Mouse (Mus musculus) liver, embryonic 13.5 days (tissue): Measurements from ENCODE around the gene Slit3. TPM values are rescaled to one million over a fixed set of nuclear protein-coding genes. Genes with fewer than 3 reads are reported as not detected.

Experiments used
- ATAC-seq: fragments of 200-750 bp; cut with Nextera tagmentation; 2 replicates; pipeline ENCODE4 v1.8.0; 2017; ENCODE audit warnings: low read depth, mild to moderate bottlenecking, moderate number of reproducible peaks, moderate library complexity
- DNase-seq: peaks from one replicate; pipeline ENCODE4 v3.0.0; 2022
- H3K27ac ChIP-seq: fragments of 300-500 bp; sonication (generic); 2 replicates; pipeline ENCODE4 v1.5.1; 2015; ENCODE audit warnings: moderate library complexity, mild to moderate bottlenecking, inconsistent platforms
- H3K27me3 ChIP-seq: fragments of 300-500 bp; sonication (generic); 2 replicates; pipeline ENCODE4 v1.6.1; 2015; ENCODE audit warnings: mild to moderate bottlenecking, inconsistent platforms
- H3K36me3 ChIP-seq: fragments of 300-500 bp; sonication (generic); 2 replicates; pipeline ENCODE4 v1.6.1; 2015; ENCODE audit warnings: mild to moderate bottlenecking, inconsistent platforms
- H3K4me1 ChIP-seq: fragments of 300-500 bp; sonication (generic); replicated peaks from 2 replicates; pipeline ENCODE4 v1.6.1; 2015; ENCODE audit warnings: inconsistent platforms
- H3K4me2 ChIP-seq: fragments of 300-500 bp; sonication (generic); 2 replicates; pipeline ENCODE4 v1.6.1; 2015; ENCODE audit warnings: inconsistent platforms, mild to moderate bottlenecking, moderate library complexity
- H3K4me3 ChIP-seq: fragments of 300-500 bp; sonication (generic); replicated peaks from 2 replicates; pipeline ENCODE4 v1.5.1; 2015; ENCODE audit warnings: mild to moderate bottlenecking, inconsistent platforms
- H3K9ac ChIP-seq: fragments of 300-500 bp; sonication (generic); 2 replicates; pipeline ENCODE4 v1.6.1; 2015; ENCODE audit warnings: mild to moderate bottlenecking, inconsistent platforms
- H3K9me3 ChIP-seq: fragments of 300-500 bp; sonication (generic); replicated peaks from 2 replicates; pipeline ENCODE4 v1.6.1; 2016; ENCODE audit warnings: inconsistent platforms
- WGBS: fragments of 180-500 bp; shearing (Covaris S2); methylation state at CpG from one replicate; pipeline ENCODE4 v1.1.7; 2015; ENCODE audit not compliant: insufficient replicate concordance; 5-methylcytosine and 5-hydroxymethylcytosine counted together
- polyA plus RNA-seq: library from polyadenylated mRNA; unstranded; fragments of >200 nt; fragmentation: Nextera tagmentation; extraction: Ambion mirVana; gene quantifications from 2 replicates; pipeline ENCODE4 v1.2.1, GENCODE M21; 2015

The Slit3 gene
- polyA plus RNA-seq, 1 experiment from 2014 or later: 0.44 TPM

DNA sequence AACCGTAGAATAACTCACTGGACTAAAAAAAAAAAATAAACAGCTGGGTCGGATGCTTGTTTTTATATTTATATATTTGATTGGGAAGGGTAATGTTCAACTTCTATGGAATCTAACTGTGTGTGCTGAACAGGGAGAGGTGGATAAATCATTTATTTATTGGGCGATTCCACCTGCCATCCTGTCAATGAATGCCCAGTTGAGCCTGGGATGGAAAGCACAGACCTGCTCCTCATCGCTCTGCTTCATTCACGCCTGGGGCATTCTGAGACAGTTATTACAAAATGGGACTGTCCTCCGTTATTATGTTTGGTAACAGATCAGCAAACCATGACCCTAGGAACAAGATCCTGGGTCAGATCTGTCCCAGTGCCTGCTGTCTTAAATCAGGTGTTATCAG lies 328.2 kb downstream of the Slit3 start:
- Histone ChIP-seq H3K4me3 (no peak overlapping the region), H3K9ac (no peak overlapping the region), H3K4me2 (no peak overlapping the region), H3K27me3 (no peaks in the 10 kb centered on the region), H3K9me3 (no peaks in the 10 kb centered on the region), H3K4me1 (no peaks in the 10 kb centered on the region), H3K27ac (no peak overlapping the region), H3K36me3 (no peaks in the 10 kb centered on the region)
- no peak for DNase-seq
- ATAC-seq: no peak
- WGBS: 69% methylated on average over 6 of the region's 6 CpGs

GRCm38 (mm10) chr11:35451636-35452035 lies 330.6 kb downstream of the Slit3 start:
- no peaks in the 10 kb centered on the region for H3K4me1 ChIP-seq
- no peak overlapping the region for H3K27ac ChIP-seq
- no peaks in the 10 kb centered on the region for H3K36me3 ChIP-seq
- no peak for ATAC-seq
- H3K27me3 ChIP-seq: no peaks in the 10 kb centered on the region
- H3K9ac ChIP-seq: no peak overlapping the region
- H3K4me3 ChIP-seq: no peak overlapping the region
- H3K4me2 ChIP-seq: no peak overlapping the region
- DNase-seq: peak; percentile 8
- WGBS: 36% methylated on average over 4 of the region's 4 CpGs
- H3K9me3 ChIP-seq: no peaks in the 10 kb centered on the region

DNA sequence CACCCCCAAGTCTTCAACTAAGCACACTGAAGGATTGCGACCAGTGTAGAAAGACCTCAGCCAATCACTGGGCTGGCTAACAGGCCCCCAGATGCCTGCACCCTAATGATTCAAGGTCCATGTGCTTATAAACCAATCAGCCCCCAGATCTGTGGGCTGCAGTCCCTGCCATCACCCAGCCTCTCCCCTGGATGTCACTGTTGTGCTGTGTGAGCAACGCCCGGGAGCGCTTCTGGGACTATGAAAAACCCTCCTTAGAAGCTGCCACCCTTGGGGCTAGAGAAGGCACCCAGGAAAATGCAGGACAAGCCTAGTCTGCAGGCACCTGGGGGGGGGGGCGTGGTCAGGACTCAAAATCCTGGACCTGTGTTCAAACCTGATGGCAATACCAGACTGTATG lies 331.4 kb downstream of the Slit3 start:
- no peaks in the 10 kb centered on the region for H3K9me3 ChIP-seq
- WGBS: 38% methylated on average over 4 of the region's 5 CpGs
- no peaks in the 10 kb centered on the region for H3K36me3 ChIP-seq
- no peaks in the 10 kb centered on the region for H3K27me3 ChIP-seq
- no peak overlapping the region for H3K4me2 ChIP-seq
- H3K27ac ChIP-seq: no peak overlapping the region
- H3K4me3 ChIP-seq: no peak overlapping the region
- ATAC-seq (no peak), DNase-seq (no peak)
- H3K9ac ChIP-seq: no peak overlapping the region
- no peaks in the 10 kb centered on the region for H3K4me1 ChIP-seq

GRCm38 (mm10) chr11:35454191-35454725 lies 333.2 kb downstream of the Slit3 start:
- no peaks in the 10 kb centered on the region for H3K36me3 ChIP-seq
- no peak overlapping the region for H3K9ac ChIP-seq
- WGBS: 36% methylated on average over 10 of the region's 10 CpGs
- H3K4me1 ChIP-seq: no peaks in the 10 kb centered on the region
- H3K4me3 ChIP-seq: no peak overlapping the region
- H3K27ac ChIP-seq: no peak overlapping the region
- no peaks in the 10 kb centered on the region for H3K9me3 ChIP-seq
- no peak for DNase-seq
- no peak for ATAC-seq
- no peak overlapping the region for H3K4me2 ChIP-seq
- H3K27me3 ChIP-seq: no peaks in the 10 kb centered on the region

DNA sequence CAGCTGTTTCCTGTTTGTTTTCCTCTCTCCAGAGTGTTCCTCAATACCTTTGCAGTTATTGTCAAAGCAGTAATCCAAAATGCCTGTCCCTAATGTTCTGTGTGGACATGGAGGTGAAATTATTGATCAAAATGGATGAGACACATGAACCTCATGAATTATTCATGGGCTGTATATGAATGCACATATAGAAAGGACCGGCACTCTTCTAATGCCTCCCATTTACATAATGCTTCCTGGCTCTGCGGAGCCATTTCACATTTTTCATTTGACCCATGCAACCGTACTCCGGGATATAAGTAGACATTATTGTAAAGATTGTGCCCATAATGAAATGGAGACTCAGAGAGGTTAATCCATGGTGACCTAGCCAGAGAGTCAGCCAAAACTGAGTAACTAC lies 333.8 kb downstream of the Slit3 start:
- no peak overlapping the region for H3K9ac ChIP-seq
- H3K4me2 ChIP-seq: no peak overlapping the region
- no peaks in the 10 kb centered on the region for H3K9me3 ChIP-seq
- DNase-seq (no peak), ATAC-seq (no peak)
- no peaks in the 10 kb centered on the region for H3K36me3 ChIP-seq
- no peaks in the 10 kb centered on the region for H3K27me3 ChIP-seq
- no peak overlapping the region for H3K27ac ChIP-seq
- 71% methylated on average over 4 of the region's 4 CpGs for whole genome bisulfite sequencing
- H3K4me3 ChIP-seq: no peak overlapping the region
- H3K4me1 ChIP-seq: no peaks in the 10 kb centered on the region

GRCm38 (mm10) chr11:35458068-35458467 lies 337.0 kb downstream of the Slit3 start:
- Histone ChIP-seq H3K4me1 (no peaks in the 10 kb centered on the region), H3K4me3 (no peak overlapping the region), H3K36me3 (no peaks in the 10 kb centered on the region), H3K9me3 (no peaks in the 10 kb centered on the region), H3K9ac (no peak overlapping the region), H3K4me2 (no peak overlapping the region), H3K27ac (no peak overlapping the region), H3K27me3 (no peaks in the 10 kb centered on the region)
- 32% methylated on average over 2 of the region's 2 CpGs for WGBS
- no peak for ATAC-seq
- no peak for DNase-seq

DNA sequence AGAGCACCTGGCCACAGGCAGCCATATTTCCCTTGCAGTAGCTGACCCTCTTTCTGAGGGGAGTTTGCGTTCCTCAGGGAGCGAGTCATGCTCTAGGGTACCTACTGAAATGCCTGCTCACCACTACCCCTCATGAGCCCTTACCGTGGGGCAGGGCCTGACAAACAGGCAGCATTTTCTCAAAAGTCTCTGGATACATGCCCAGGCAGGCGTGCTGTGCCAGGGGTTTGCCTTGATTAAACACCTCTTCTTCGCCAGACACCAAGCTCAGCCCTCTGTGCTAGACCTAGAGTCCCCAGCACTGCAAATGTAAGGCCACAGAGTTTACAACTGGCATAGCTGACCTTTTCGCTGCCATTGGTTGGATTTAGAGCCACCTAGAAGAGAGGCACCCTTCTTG lies 345.7 kb downstream of the Slit3 start:
- Histone ChIP-seq H3K4me1 (no peaks in the 10 kb centered on the region), H3K9ac (no peak overlapping the region), H3K4me3 (no peak overlapping the region), H3K9me3 (no peaks in the 10 kb centered on the region), H3K4me2 (no peak overlapping the region), H3K27me3 (no peaks in the 10 kb centered on the region), H3K36me3 (no peaks in the 10 kb centered on the region), H3K27ac (no peak overlapping the region)
- ATAC-seq (no peak), DNase-seq (no peak)
- 71% methylated on average over 6 of the region's 6 CpGs for WGBS

GRCm38 (mm10) chr11:35468847-35469246 lies 347.8 kb downstream of the Slit3 start:
- Histone ChIP-seq H3K4me3 (no peak overlapping the region), H3K27ac (no peak overlapping the region), H3K4me2 (no peak overlapping the region), H3K9ac (no peak overlapping the region), H3K4me1 (no peaks in the 10 kb centered on the region), H3K27me3 (no peaks in the 10 kb centered on the region), H3K9me3 (no peaks in the 10 kb centered on the region), H3K36me3 (no peaks in the 10 kb centered on the region)
- DNase-seq (no peak), ATAC-seq (no peak)
- 75% methylated on average over 7 of the region's 7 CpGs for WGBS

DNA sequence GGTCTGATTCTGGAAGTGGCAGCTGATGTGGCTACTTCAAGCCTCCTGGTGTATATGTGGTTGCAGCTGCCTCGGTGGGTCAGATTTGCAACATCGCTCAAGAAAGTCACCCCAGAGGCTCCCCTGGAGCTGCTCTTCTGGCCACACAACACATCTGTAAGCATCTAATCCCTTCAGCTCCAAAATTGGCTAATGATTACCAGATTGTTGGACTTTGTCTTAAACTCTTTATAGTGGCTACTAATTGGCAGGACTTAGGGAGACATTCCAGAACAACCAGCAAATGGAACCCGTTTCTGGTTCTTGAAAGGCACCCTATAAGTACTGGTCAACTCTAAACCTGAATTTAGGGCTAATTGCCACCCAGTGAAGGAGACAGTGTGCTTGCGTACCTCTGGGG lies 348.9 kb downstream of the Slit3 start:
- Histone ChIP-seq H3K4me3 (no peak overlapping the region), H3K4me2 (no peak overlapping the region), H3K27me3 (no peaks in the 10 kb centered on the region), H3K36me3 (no peaks in the 10 kb centered on the region), H3K9ac (no peak overlapping the region), H3K4me1 (no peaks in the 10 kb centered on the region), H3K27ac (no peak overlapping the region), H3K9me3 (no peaks in the 10 kb centered on the region)
- DNase-seq (no peak), ATAC-seq (no peak)
- WGBS: 62% methylated on average over 4 of the region's 4 CpGs

- DNase-seq (no peak), ATAC-seq (no peak)
- H3K36me3 ChIP-seq: no peaks in the 10 kb centered on the region
- no peak overlapping the region for H3K9ac ChIP-seq
- 56% methylated on average over 5 of the region's 5 CpGs for WGBS
- no peaks in the 10 kb centered on the region for H3K27me3 ChIP-seq
- no peak overlapping the region for H3K4me3 ChIP-seq
- no peaks in the 10 kb centered on the region for H3K9me3 ChIP-seq
- H3K4me1 ChIP-seq: no peaks in the 10 kb centered on the region
- H3K27ac ChIP-seq: no peak overlapping the region
- no peak overlapping the region for H3K4me2 ChIP-seq
Observed at GRCm38 (mm10) chr11:35470853-35471252, 349.8 kb downstream of the Slit3 start.

- H3K4me2 ChIP-seq: no peak overlapping the region
- H3K27ac ChIP-seq: no peak overlapping the region
- H3K4me3 ChIP-seq: no peak overlapping the region
- H3K9ac ChIP-seq: no peak overlapping the region
- no peaks in the 10 kb centered on the region for H3K9me3 ChIP-seq
- H3K4me1 ChIP-seq: no peaks in the 10 kb centered on the region
- 53% methylated on average over 11 of the region's 11 CpGs for WGBS
- no peaks in the 10 kb centered on the region for H3K27me3 ChIP-seq
- DNase-seq (no peak), ATAC-seq (no peak)
- H3K36me3 ChIP-seq: no peaks in the 10 kb centered on the region
Observed at GRCm38 (mm10) chr11:35472842-35473616, 352.0 kb downstream of the Slit3 start.

- Histone ChIP-seq H3K9me3 (no peaks in the 10 kb centered on the region), H3K9ac (no peak overlapping the region), H3K27me3 (no peaks in the 10 kb centered on the region), H3K36me3 (no peaks in the 10 kb centered on the region), H3K4me1 (no peaks in the 10 kb centered on the region), H3K27ac (no peak overlapping the region), H3K4me3 (no peak overlapping the region), H3K4me2 (no peak overlapping the region)
- WGBS: 77% methylated on average over 5 of the region's 5 CpGs
- ATAC-seq (no peak), DNase-seq (no peak)
Observed at GRCm38 (mm10) chr11:35473617-35473996, 352.6 kb downstream of the Slit3 start.
